Mouse (Mus musculus): Measurements from ENCODE around the gene Dock10.
A peak's percentile ranks its signal among the peaks of the same experiment; 100 is the strongest.

The Dock10 gene

DNA sequence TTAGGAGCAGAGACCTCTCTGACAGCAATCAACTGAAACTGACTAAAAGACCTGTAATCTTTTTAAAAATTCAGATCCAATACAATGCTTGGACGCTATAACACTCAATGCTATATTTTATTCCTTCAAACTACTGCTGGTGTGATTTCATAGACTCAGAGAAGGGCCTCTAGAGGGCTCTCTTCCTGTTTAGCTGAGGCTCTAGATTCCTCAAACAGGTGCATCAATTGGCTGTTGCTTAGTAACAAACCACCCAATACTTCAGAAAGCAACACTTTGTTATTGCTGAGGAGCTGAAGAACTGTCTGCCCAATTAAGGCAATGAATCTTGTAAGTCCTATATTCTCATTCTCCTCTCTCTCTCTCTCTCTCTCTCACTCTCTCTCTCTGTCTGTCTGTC, 30.1 kb downstream of the Dock10 start:
- no peak for DNase-seq (ENCODE audit: low spot score)

- DNase-seq (ENCODE audit: low spot score) = no peak
These were observed 30.9 kb downstream of the Dock10 start for GRCm38 (mm10) chr1:80727403-80727802.

DNA sequence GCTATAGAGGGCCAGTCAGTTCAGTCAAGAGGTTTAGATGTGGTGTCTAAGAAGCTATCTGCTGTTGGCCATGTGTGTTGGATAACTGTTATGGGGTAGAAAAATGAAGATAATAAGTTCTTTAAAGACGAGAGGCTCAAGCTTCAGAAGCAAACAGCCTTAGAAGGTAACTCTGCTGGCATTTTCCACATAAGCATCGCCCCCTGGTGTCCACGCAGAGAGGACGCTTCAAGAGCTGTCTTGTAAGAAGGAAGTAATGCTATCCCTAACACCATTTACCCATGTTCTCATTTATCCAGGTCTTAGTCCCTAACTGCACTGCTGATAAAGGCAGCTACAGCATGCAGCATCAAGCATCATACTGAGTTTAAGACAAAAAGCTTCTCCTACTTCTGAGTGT, 35.7 kb downstream of the Dock10 start:
- DNase-seq (ENCODE audit: low spot score) = peak; percentile 48

GRCm38 (mm10) chr1:80722001-80722400, 36.3 kb downstream of the Dock10 start:
- DNase-seq (ENCODE audit: low spot score) = no peak

DNA sequence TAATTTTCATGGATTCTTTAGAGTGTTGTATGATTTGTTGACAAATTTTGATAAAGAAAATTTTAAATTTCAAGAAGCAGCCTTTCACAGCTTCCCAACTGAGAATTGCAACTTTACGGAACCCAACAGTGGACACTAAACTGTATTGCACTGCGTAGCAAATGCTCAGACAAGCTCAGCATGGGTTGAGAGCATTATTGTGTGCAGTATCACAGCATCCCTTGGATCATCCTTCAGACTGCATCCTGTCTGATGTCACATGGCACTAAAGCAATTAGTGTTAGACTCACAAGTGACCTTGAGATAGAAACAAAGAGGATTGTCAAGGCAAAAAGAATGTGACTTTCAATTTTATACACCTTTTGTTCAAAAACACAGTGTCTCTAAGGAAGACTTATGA, 37.1 kb downstream of the Dock10 start:
- DNase-seq (ENCODE audit: low spot score) = no peak

GRCm38 (mm10) chr1:80720146-80720545, 38.2 kb downstream of the Dock10 start:
- DNase-seq (ENCODE audit: low spot score) = no peak

- DNase-seq (ENCODE audit: low spot score) = no peak
These were observed 38.9 kb downstream of the Dock10 start for GRCm38 (mm10) chr1:80719436-80719835.

DNA sequence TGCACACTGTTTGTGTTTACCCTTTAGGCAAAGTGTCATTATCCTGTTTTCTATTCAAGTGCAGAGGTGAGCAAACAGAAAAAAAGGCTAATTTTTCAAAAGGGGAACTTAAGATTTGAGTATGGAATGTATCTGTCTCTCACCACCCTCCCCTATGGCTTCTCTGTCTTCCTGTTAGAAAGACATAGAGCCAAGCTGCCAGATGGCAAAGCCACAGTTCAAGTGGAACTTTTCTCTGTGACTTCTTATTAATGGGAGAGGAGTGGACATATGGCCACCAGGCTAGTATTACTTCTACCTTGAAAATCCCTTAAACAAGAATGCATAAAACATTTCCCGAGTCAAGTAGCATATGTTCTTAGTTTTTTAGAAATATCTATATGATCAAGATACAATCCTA, 39.7 kb downstream of the Dock10 start:
- DNase-seq (ENCODE audit: low spot score) = no peak

GRCm38 (mm10) chr1:80715917-80716316, 42.4 kb downstream of the Dock10 start:
- DNase-seq (ENCODE audit: low spot score) = no peak

GRCm38 (mm10) chr1:80713920-80714319, 44.4 kb downstream of the Dock10 start:
- no peak for DNase-seq (ENCODE audit: low spot score)

DNA sequence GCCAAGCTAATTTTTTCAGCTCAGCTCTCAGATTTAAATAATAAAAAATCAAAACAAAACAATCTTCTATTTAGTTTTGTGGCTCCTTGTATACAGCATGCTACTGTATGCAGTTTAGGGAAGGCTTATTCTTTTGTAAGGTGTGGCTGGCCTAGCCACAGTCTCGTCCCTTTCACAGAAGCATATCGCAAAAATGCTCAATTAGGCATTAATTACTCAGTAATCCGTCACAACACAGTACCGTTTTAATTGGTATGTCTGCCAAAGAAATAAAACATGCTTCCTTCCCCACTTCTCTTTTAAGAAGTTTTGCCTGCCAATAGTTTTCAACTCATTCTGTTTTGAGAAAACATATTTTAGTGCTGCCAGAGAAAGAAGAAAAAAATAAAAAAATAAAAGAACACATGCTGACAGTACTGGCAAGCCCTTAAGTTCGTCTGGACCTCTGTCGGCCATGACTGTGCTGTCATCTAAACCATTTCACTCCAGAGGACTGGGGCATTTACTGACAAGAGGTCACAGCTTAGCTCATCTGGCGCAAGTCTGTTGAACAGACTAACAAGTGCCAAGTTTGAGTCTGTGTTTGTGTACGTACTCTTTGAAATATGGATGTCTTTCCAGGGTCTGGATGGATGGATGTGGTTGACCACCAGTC, 47.6 kb downstream of the Dock10 start:
- no peak for DNase-seq (ENCODE audit: low spot score)

DNA sequence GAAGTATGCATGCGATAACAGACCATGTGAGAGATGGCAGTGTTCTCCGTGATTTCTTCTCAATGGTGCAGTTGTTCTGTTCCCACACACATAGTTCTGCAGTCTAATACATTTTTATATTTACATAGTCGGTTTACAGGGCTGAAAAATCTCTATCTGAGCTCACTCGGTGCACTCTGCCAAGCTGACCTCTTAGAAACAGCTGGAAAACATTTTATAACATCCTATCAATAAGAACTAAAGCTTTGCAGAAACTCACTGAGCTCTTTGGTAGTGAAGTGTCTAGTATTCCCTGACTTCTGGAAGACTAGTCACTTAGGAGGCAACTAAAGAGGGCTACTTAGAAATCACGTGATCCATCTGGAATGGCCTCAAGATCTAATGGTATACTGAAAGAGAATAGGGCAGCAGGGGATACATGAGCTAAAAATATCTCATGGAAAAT, 48.2 kb downstream of the Dock10 start:
- no peak for DNase-seq (ENCODE audit: low spot score)

GRCm38 (mm10) chr1:80709299-80709698, 49.0 kb downstream of the Dock10 start:
- DNase-seq (ENCODE audit: low spot score) = no peak

DNA sequence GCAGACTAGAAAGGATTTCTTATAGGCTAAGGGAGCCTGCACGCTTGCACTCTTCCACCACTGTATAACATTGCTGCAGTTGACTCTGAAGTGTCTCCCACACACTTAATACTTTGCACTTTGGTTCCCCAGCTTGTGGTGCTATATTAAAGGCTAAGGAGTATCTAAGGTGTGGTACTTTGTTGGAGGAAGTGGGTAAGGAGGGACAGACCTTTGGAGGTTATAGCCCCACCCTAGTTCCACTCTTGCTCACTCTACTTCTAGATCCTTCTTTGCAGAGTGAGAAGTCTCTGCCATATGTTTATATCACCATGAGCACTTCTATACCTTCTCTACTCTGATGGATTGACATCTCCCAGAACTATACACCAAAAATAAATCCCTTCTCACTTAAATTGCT, 55.0 kb downstream of the Dock10 start:
- DNase-seq (ENCODE audit: low spot score) = no peak

GRCm38 (mm10) chr1:80676004-80676673, 82.2 kb downstream of the Dock10 start:
- no peak for DNase-seq (ENCODE audit: low spot score)

DNA sequence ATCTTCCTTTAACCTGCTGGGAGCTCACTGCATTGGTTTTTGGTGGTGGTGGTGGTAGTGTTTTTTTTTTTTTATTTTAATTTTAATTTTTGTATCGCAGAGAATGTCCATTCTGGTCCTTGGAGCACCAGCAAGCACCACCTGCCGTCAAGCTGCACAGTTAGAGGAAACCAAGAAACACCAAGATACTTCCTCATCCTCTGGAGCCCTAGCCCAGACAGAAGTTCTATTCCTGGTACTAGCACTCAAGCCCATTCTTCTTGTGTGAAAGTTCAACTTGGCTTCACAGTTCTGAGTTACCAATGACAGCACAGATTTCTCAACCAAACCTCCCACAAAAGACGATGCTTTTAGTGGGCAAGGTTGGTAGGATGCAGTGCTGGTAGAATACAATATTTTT, 86.6 kb downstream of the Dock10 start:
- no peak for DNase-seq (ENCODE audit: low spot score)

DNA sequence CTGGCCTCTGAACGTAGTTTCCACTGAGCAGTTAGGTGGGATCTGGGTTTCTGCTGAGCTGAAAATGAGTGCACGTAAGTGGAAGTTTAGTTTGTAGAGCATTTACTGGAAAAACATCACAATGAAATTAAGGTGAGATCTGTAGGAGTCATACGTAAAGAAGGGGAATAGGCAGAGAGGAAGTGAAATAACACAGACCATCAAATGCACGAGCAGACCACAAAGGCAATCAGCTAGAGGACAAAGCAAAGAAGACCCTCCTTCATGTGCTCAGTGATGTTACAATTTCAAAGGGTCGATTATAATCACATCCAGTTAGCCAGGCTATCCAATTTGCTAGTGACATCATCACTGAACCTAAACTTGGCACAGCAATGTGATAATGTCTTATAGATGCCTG, 87.3 kb downstream of the Dock10 start:
- DNase-seq (ENCODE audit: low spot score) = no peak

DNA sequence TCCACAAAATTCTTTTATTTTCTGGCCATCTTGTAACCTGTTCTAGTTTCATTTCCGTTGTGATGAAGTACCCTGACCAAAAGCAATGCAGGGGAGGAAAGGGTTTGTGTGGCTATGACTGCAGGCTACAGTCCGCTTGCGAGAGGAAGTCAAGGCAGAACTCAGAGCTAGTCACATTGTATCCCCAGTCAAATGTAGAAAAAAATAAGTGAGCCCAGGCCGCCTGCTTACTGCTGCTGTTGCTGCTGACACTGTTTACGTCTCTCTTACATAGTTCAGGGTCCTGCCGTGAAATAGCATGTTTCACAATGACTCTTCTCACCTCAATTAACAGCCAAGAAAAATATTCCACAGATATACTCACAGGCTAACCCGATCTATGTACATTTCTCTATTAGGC, 87.9 kb downstream of the Dock10 start:
- DNase-seq (ENCODE audit: low spot score) = no peak

DNA sequence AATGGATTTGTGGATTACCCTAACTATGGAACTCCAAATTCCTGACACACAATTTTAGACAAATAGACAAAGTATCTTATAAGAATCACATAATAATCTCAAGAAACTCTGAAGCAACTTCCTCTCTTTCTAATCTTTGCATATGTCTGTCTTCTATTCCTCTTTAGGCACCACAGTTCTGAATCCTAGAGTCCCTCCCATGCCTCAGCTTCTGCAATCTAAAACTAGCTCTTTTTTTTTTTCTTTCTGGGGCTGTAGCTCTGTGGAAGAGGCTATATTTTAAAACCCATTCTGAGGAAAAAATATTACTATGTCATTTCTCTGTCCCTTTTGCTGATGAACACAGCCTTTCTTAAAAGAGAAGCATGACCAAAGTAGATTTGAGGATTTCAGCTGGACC, 92.6 kb downstream of the Dock10 start:
- DNase-seq (ENCODE audit: low spot score) = no peak

- no peak for DNase-seq (ENCODE audit: low spot score)
These were observed 93.2 kb downstream of the Dock10 start for GRCm38 (mm10) chr1:80665161-80665560.

DNA sequence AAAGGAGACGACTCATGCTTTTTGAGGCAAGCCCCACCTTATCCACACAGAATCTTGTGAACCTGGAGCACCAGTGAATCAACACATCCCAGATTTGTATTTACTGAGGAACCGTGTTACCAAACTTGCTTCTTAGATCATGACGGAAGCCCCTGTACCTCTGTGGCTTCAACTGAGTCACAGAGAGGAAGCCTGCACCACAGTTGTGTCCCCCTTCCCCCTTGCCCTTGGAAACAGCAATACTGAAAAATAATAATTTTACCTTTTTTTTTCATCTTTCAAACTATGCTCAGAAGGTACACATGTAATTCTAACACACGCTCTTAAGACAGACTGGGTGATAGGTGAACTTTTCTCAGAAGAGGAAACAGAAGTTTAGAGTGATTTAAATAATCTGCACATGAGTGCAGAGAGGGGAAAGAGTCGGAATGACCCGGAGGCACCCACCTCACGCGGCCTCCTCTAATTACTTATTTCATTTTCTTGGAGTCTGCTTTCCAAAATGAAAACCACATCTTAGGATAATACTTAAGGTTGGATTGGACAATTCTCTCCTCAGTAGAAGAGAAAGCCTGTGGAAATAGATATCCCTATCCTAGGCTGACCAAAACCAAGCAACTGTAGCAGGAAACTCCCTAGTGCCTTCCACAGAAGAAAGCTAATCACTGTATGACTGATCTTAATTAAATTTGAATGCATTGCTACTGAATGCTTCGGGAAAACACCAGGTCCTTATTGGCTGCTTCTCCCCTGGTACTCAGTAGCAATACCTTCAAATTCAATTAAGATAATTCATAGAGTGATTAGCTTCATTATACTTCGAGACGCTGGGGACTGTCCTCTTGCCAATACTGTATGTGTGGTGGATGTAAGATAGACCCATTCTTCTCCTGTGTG, 96.6 kb downstream of the Dock10 start:
- DNase-seq (ENCODE audit: low spot score) = no peak

DNA sequence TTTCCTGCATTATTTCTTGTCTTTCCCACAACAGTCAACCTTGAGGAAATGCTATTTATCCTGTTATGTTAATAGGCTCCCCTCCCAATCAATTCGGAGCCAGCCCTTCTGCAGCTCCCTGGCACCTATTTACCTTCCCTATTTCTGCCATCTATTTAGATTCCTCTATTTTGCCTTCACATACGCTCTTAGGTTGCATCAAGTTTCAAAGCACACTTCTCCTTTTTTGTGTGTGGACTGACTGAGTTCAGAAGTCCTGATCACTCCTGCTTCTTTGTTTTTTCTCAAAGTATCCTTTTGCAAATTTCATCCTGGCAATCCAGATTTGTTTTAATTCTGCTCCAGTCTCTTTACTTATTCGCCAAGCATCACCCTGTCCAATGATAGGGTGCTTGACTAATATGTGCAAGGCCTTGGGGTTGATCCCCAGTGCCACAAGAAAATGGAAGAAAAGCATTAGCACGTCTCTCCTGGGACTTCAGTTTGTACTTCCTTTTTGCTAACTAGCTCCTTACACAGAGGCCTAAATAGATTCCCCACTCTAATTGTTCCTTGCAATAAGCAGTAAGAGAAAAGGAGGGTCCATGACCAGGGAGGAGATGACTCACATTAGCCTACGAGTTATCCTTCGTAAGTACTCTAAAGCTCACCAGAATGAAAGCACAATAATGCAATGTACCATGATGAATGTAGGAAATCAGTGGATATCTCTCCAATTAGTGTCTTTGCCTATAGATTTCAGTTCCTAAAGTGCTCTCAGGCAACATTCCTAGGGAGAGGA, 98.7 kb downstream of the Dock10 start:
- no peak for DNase-seq (ENCODE audit: low spot score)
